Mouse (Mus musculus) layer of hippocampus, postnatal 36 days (tissue): ENCODE results near the gene Dtx3l. TPM values are rescaled to one million over a fixed set of nuclear protein-coding genes. Genes with fewer than 3 reads are reported as not detected.
"Not testable (repeated sequence)": the region's sequence is repeated elsewhere in the genome, so short reads cannot be mapped to it uniquely, and the experiment has no call there.

ENCODE experiments used
- DNase-seq, 2 experiments: peaks; one replicate each; pipeline ENCODE4 v3.0.0; 2022
- total RNA-seq, 2 experiments: library from RNA; stranded (reverse); gene quantifications; 2 replicates each; pipeline ENCODE4 v1.2.3; 2021

Gene Dtx3l
- total RNA-seq, 2 experiments from 2014 or later: 4.3 to 4.4 TPM

- no peak for DNase-seq
Observed at GRCm38 (mm10) chr16:35924341-35924740, 14.6 kb downstream of the Dtx3l start.

GRCm38 (mm10) chr16:35923546-35924198 is 15.3 kb downstream of the Dtx3l start:
- DNase-seq: no peak

- no peak for DNase-seq
Observed at GRCm38 (mm10) chr16:35922301-35922895, 16.6 kb downstream of the Dtx3l start.

GRCm38 (mm10) chr16:35921676-35922235 is 17.2 kb downstream of the Dtx3l start:
- DNase-seq: no peak

- no peak for DNase-seq
Observed at GRCm38 (mm10) chr16:35918721-35919543, 20.0 kb downstream of the Dtx3l start.

- DNase-seq: no peak
Observed at GRCm38 (mm10) chr16:35914301-35914700, 24.6 kb downstream of the Dtx3l start.

GRCm38 (mm10) chr16:35913526-35913925 is 25.4 kb downstream of the Dtx3l start:
- no peak for DNase-seq

- DNase-seq: no peak
Observed at GRCm38 (mm10) chr16:35911449-35911848, 27.5 kb downstream of the Dtx3l start.

- DNase-seq: no peak
Observed at GRCm38 (mm10) chr16:35907432-35908201, 31.3 kb downstream of the Dtx3l start.

GRCm38 (mm10) chr16:35906887-35907286 is 32.1 kb downstream of the Dtx3l start:
- DNase-seq: no peak

- no peak for DNase-seq
Observed at GRCm38 (mm10) chr16:35905819-35906485, 33.0 kb downstream of the Dtx3l start.

GRCm38 (mm10) chr16:35905355-35905754 is 33.6 kb downstream of the Dtx3l start:
- DNase-seq: no peak

GRCm38 (mm10) chr16:35904121-35904736 is 34.7 kb downstream of the Dtx3l start:
- DNase-seq: no peak

GRCm38 (mm10) chr16:35903014-35903640 is 35.8 kb downstream of the Dtx3l start:
- no peak for DNase-seq

- DNase-seq: no peak
Observed at GRCm38 (mm10) chr16:35900541-35900940, 38.4 kb downstream of the Dtx3l start.

- no peak for DNase-seq
Observed at GRCm38 (mm10) chr16:35894997-35895396, 44.0 kb downstream of the Dtx3l start.

GRCm38 (mm10) chr16:35891603-35892002 is 47.3 kb downstream of the Dtx3l start:
- not testable (repeated sequence) for DNase-seq

- no peak for DNase-seq
Observed at GRCm38 (mm10) chr16:35890645-35891044, 48.3 kb downstream of the Dtx3l start.

GRCm38 (mm10) chr16:35888910-35889309 is 50.0 kb downstream of the Dtx3l start:
- no peak for DNase-seq

GRCm38 (mm10) chr16:35888174-35888573 is 50.8 kb downstream of the Dtx3l start:
- DNase-seq: no peak
